Mouse (Mus musculus): ENCODE measurements around the gene Smurf1.

GRCm38 (mm10) chr5:144914433-144914906, 51.2 kb downstream of the Smurf1 start:
- TF ChIP-seq POLR2A (IDR thresholded peaks at IDR 0.05; ENCODE audit: borderline replicate concordance, insufficient read depth, low read length), result no peak
- no peak for TF ChIP-seq CTCF (IDR thresholded peaks at IDR 0.05; ENCODE audit: borderline replicate concordance, insufficient read depth, low read depth, low read length)
